Mouse (Mus musculus): Measurements from ENCODE around the gene Notch3.

DNA sequence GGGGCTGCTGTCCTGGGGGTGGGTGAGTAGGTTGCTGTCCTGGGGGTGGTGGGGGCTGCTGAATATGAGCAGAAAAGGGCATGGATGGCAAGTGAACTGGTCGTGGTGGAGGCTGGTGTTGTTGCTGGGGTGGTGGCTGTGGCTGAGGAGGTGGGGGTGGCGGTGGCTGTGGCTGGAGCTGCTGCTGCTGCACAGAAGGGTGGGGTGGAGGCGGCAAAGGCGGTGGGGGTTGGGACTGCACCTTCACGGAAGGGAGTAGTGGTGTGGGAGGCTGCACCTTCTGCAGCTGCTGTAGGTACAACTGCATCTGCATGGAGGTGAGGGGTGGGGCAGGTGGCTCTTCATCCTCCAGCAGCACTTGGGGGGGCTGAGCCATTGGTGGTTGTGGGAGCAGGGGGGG, 34.4 kb upstream of the Notch3 start:
- no peak for TF ChIP-seq CTCF (conservative IDR thresholded peaks at IDR 0.05; ENCODE audit: insufficient read depth, insufficient read length, low read depth, low read length)
- TF ChIP-seq POLR2A (IDR thresholded peaks at IDR 0.05; ENCODE audit: low read depth, low read length), result no peak

Data from kidney, adult 2 months (tissue).